8 mouse cellular contexts compared by ENCODE assay signal in the genomic region with DNA sequence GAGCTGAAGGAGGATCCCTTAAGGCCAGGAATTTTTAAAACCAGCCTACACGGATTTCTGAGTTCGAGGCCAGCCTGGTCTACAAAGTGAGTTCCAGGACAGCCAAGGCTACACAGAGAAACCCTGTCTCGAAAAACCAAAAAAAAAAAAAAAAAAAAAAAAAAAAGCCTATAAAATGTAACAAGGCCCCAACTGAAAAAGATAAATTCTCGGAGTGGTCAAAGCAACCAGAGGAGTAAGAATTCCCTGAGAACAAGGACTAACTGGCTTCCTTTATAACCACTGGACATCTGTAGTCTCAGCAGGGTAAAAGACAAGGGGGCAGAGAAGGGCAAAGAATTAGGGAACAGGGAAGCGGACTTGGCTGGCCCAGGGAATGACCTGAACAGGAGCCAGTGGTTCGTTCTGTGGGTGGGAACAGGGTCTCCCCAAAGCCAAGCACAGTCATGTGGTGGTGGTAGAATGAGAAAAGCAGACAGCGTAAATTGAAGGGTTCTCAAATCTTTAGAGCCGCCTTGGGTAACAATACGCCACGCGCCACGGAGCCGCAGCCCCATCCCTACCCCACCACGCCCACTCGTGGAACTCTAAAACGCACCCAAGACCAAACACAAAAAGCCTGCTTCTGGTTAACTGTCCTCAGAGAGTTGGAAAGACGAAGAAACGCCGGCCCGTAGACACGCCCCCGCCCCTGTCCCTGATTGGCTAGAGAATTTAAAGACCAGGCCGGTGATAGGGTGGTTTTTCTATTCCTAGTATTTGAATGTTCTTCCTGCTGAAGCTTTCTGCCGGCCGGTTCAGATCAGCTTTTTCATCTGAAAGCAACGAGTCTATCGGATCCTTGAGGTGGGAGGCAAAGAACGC. TPM values are rescaled to one million over a fixed set of nuclear protein-coding genes. Genes with fewer than 3 reads are reported as not detected.
DNase-seq lines count a peak whose midpoint lies in the region; ATAC-seq and TF ChIP-seq lines count a peak whose summit lies in the region.

A gene (plus strand): TSS at position 755 of the 864 bp plus-strand sequence.

- peak within 1 kb of the TSS; percentile 65 to 92 for H3K4me3 ChIP-seq in MEL (ENCODE audit: control insufficient read depth in 1 of 2, insufficient read depth in 1 of 2, low read depth in 2 of 2, low read length in 2 of 2)
- peak within 1 kb of the TSS; percentile 84 for H3K4me3 ChIP-seq in hindbrain, embryonic 10.5 days

- no peak for TF ChIP-seq EP300 in MEL (IDR thresholded peaks at IDR 0.05; ENCODE audit: low read depth in 1 of 2, low read length in 2 of 2)

- DNase-seq in MEL (ENCODE audit: low read depth, low spot score) = peak; percentile 97
- DNase-seq in c-Kit-positive CD71-positive TER-119-negative erythroid progenitor cells, embryonic 14.5 days (ENCODE audit: low read depth) = peak; percentile 91
- DNase-seq in hindbrain, embryonic 10.5 days (ENCODE audit: low spot score) = peak; percentile 91
- DNase-seq in layer of hippocampus, postnatal 14 days (ENCODE audit: low spot score in 2 of 2) = peak; percentile 50 to 81
- peak; percentile 87 to 89 for DNase-seq in lung, postnatal 4 days
- DNase-seq in right cerebral cortex, adult 18-20 months = peak; percentile 59
- DNase-seq in urinary bladder, postnatal 36 days (ENCODE audit: low spot score in 2 of 2) = peak; percentile 71 to 83

- 10% methylated on average over 28 of the region's 28 CpGs for WGBS in hindbrain, embryonic 10.5 days

- no peak for TF ChIP-seq RAD21 in MEL (IDR thresholded peaks at IDR 0.05; ENCODE audit: low read depth, low read length)

- no peak for TF ChIP-seq CTCF in MEL (IDR thresholded peaks at IDR 0.05 in 2 of 3, conservative IDR thresholded peaks at IDR 0.05 in 1 of 3; ENCODE audit: control insufficient read depth in 1 of 3, insufficient read depth in 1 of 3, low read depth in 2 of 3, low read length in 3 of 3, poor library complexity in 1 of 3, severe bottlenecking in 1 of 3)

- TF ChIP-seq POLR2A in MEL (IDR thresholded peaks at IDR 0.05; ENCODE audit: control insufficient read depth in 1 of 2, insufficient read depth in 1 of 2, low read depth in 1 of 2, low read length in 2 of 2, poor library complexity in 1 of 2) = peak; percentile 49 to 91; a peak in 3 of 4 replicates

- H3K36me3 ChIP-seq in MEL (ENCODE audit: control insufficient read depth in 1 of 2, insufficient read depth in 2 of 2, low read length in 2 of 2) = peaks cover 2 to 18% of the 10 kb centered on the region in 2 experiments; a peak in 3 of 4 replicates
- peaks cover 27% of the 10 kb centered on the region for H3K36me3 ChIP-seq in hindbrain, embryonic 10.5 days

- no peaks in the 10 kb centered on the region for H3K9me3 ChIP-seq in MEL (replicated peaks; ENCODE audit: insufficient read depth, low read length)
- H3K9me3 ChIP-seq in hindbrain, embryonic 10.5 days = no peaks in the 10 kb centered on the region

- peak within 1 kb of the TSS; percentile 94 for H3K9ac ChIP-seq in MEL (ENCODE audit: control insufficient read depth, low read depth, low read length, poor library complexity, severe bottlenecking)

- H3K79me2 ChIP-seq in MEL (ENCODE audit: control insufficient read depth, insufficient read depth, low read length, poor library complexity) = peaks cover 24% of the 10 kb centered on the region

- peak within 1 kb of the TSS; percentile 95 for H3K27ac ChIP-seq in MEL (ENCODE audit: control insufficient read depth, low read depth, low read length)
- peak within 1 kb of the TSS; percentile 91 for H3K27ac ChIP-seq in hindbrain, embryonic 10.5 days

- ATAC-seq in frontal cortex, adult (ENCODE audit: low TSS enrichment) = peak; percentile 80

- peaks cover 5 to 8% of the 10 kb centered on the region in 2 experiments; a peak in 2 of 4 replicates for H3K4me1 ChIP-seq in MEL (ENCODE audit: control insufficient read depth in 1 of 2, insufficient read depth in 2 of 2, low read length in 2 of 2)
- H3K4me1 ChIP-seq in hindbrain, embryonic 10.5 days (replicated peaks) = peaks cover 37% of the 10 kb centered on the region

- H3K27me3 ChIP-seq in MEL (ENCODE audit: control insufficient read depth in 1 of 2, insufficient read depth in 2 of 2, low read length in 2 of 2) = no peaks in the 10 kb centered on the region
- H3K27me3 ChIP-seq in hindbrain, embryonic 10.5 days (ENCODE audit: insufficient read depth, poor library complexity, severe bottlenecking) = no peaks in the 10 kb centered on the region

TF ChIP-seq in MEL, 35 proteins besides CTCF, POLR2A, EP300 and RAD21:
- TF ChIP-seq SIN3A (IDR thresholded peaks at IDR 0.05; ENCODE audit: low read length) = peak; percentile 98; the same call in 1 of the 2 replicates
- peak; percentile 60; the same call in 1 of the 2 replicates for TF ChIP-seq MAX (IDR thresholded peaks at IDR 0.05; ENCODE audit: low read length)
- peak; percentile 92 for TF ChIP-seq POLR2AphosphoS2 (IDR thresholded peaks at IDR 0.05; ENCODE audit: low read length)
- TF ChIP-seq ZMIZ1 (IDR thresholded peaks at IDR 0.05; ENCODE audit: low read depth, low read length) = peak; percentile 89
- peak; percentile 18; the same call in 1 of the 2 replicates for TF ChIP-seq CHD2 (IDR thresholded peaks at IDR 0.05; ENCODE audit: low read length)
- peak; percentile 92 for TF ChIP-seq NELFE (IDR thresholded peaks at IDR 0.05; ENCODE audit: low read depth, low read length)
- TF ChIP-seq JUND (IDR thresholded peaks at IDR 0.05; ENCODE audit: low read depth, low read length) = no peak
- TF ChIP-seq MXI1 (IDR thresholded peaks at IDR 0.05; ENCODE audit: low read depth, low read length) = peak; percentile 88
- TF ChIP-seq RCOR1 (IDR thresholded peaks at IDR 0.05; ENCODE audit: low read depth, low read length) = 0 out of 2 replicates have a peak, but pooled peaks have one; percentile 47
- TF ChIP-seq ZC3H11A (IDR thresholded peaks at IDR 0.05; ENCODE audit: low read depth, low read length) = no peak
- peak; percentile 42; the same call in 1 of the 2 replicates for TF ChIP-seq HCFC1 (IDR thresholded peaks at IDR 0.05; ENCODE audit: low read depth, low read length)
- TF ChIP-seq ELF1 (IDR thresholded peaks at IDR 0.05; ENCODE audit: low read depth, low read length) = peak; percentile 70
- TF ChIP-seq TCF12 (IDR thresholded peaks at IDR 0.05; ENCODE audit: low read depth, low read length) = peak; percentile 65
- no peak for TF ChIP-seq BHLHE40 (IDR thresholded peaks at IDR 0.05; ENCODE audit: borderline replicate concordance, low read depth, low read length)
- TF ChIP-seq ZNF384 (IDR thresholded peaks at IDR 0.05; ENCODE audit: low read depth, low read length) = peak; percentile 90
- TF ChIP-seq TBP (IDR thresholded peaks at IDR 0.05; ENCODE audit: low read depth, low read length) = peak; percentile 95
- TF ChIP-seq POLR2AphosphoS5 (IDR thresholded peaks at IDR 0.05; ENCODE audit: borderline replicate concordance, low read depth, low read length) = no peak
- TF ChIP-seq ETS1 (IDR thresholded peaks at IDR 0.05; ENCODE audit: low read depth, low read length) = 0 out of 2 replicates have a peak, but pooled peaks have one; percentile 4

RNA-seq across cellular contexts. Expression of the gene that starts here (rescaled TPM):
- total RNA-seq in MEL (2012; rRNA removed) = 15.5 and 22.5 TPM in 2 replicates
- 10 to 100 TPM in 1 of 2 experiments, not detected in 1; 14.9 TPM for polyA plus RNA-seq in MEL (2012; ENCODE audit: insufficient read depth in 1 of 2, insufficient read length in 2 of 2, low read depth in 1 of 2, low replicate concordance in 2 of 2, missing spikeins in 1 of 2)
- 24.2 and 27.2 TPM in 2 replicates for polyA plus RNA-seq in hindbrain, embryonic 10.5 days (2016; fragmentation: Nextera tagmentation; extraction: Ambion mirVana)
- total RNA-seq in layer of hippocampus, postnatal 14 days (2021) = under 1 TPM; 0.67 to 0.69 TPM

Comparison
In these comparisons a context has a peak if more than half of its experiments do, and no peak if none do; other contexts are left out.
1. Peak in every context shown above with its lines: DNase-seq, ATAC-seq, H3K4me3 ChIP-seq and H3K27ac ChIP-seq.
2. Peak in DNase-seq in layer of hippocampus, postnatal 14 days; RNA of the gene not detected or under 1 TPM.